Mouse (Mus musculus): ENCODE data around the gene Dennd2c. TPM values are rescaled to one million over a fixed set of nuclear protein-coding genes. Genes with fewer than 3 reads are reported as not detected.

Gene Dennd2c
- polyA plus RNA-seq, 1 experiment from 2014 or later = 6.3 TPM

- ATAC-seq (ENCODE audit: low read depth) = no peak
- no peak overlapping the region for H3K9ac ChIP-seq (ENCODE audit: low read length)
Measured at GRCm38 (mm10) chr3:103076476-103076875, 25.9 kb upstream of the Dennd2c start.

GRCm38 (mm10) chr3:103079301-103079700 lies 23.1 kb upstream of the Dennd2c start:
- no peak for ATAC-seq (ENCODE audit: low read depth)
- no peaks in the 10 kb centered on the region for H3K27me3 ChIP-seq (ENCODE audit: control insufficient read depth, insufficient read depth, low read depth, low read length)
- no peak overlapping the region for H3K9ac ChIP-seq (ENCODE audit: low read length)
- no peaks in the 10 kb centered on the region for H3K9me3 ChIP-seq (ENCODE audit: control insufficient read depth, low read length)
- 82% methylated on average over 9 of the region's 9 CpGs for WGBS
- H3K4me2 ChIP-seq (ENCODE audit: low read depth, low read length) = no peak overlapping the region
- no peak overlapping the region for H3K4me3 ChIP-seq (ENCODE audit: low read length)
- no peak overlapping the region for H3K27ac ChIP-seq (ENCODE audit: low read length)
- H3K36me3 ChIP-seq (ENCODE audit: control insufficient read depth, insufficient read depth, low read length) = no peaks in the 10 kb centered on the region
- no peaks in the 10 kb centered on the region for H3K4me1 ChIP-seq (replicated peaks; ENCODE audit: control insufficient read depth, insufficient read depth, low read length)

More at GRCm38 (mm10) chr3:103076476-103076875, 25.9 kb upstream of the Dennd2c start:
- H3K4me2 ChIP-seq (ENCODE audit: low read depth, low read length) = no peak overlapping the region
- 85% methylated on average over 9 of the region's 9 CpGs for WGBS
- no peak overlapping the region for H3K4me3 ChIP-seq (ENCODE audit: low read length)
- H3K9me3 ChIP-seq (ENCODE audit: control insufficient read depth, low read length) = no peaks in the 10 kb centered on the region
- H3K4me1 ChIP-seq (replicated peaks; ENCODE audit: control insufficient read depth, insufficient read depth, low read length) = no peaks in the 10 kb centered on the region
- no peaks in the 10 kb centered on the region for H3K27me3 ChIP-seq (ENCODE audit: control insufficient read depth, insufficient read depth, low read depth, low read length)
- no peak overlapping the region for H3K27ac ChIP-seq (ENCODE audit: low read length)
- H3K36me3 ChIP-seq (ENCODE audit: control insufficient read depth, insufficient read depth, low read length) = no peaks in the 10 kb centered on the region

- H3K4me2 ChIP-seq (ENCODE audit: low read depth, low read length) = no peak overlapping the region
- H3K36me3 ChIP-seq (ENCODE audit: control insufficient read depth, insufficient read depth, low read length) = no peaks in the 10 kb centered on the region
- 57% methylated on average over 11 of the region's 11 CpGs for WGBS
- ATAC-seq (ENCODE audit: low read depth) = no peak
- H3K4me1 ChIP-seq (replicated peaks; ENCODE audit: control insufficient read depth, insufficient read depth, low read length) = no peaks in the 10 kb centered on the region
- no peak overlapping the region for H3K4me3 ChIP-seq (ENCODE audit: low read length)
- no peak overlapping the region for H3K27ac ChIP-seq (ENCODE audit: low read length)
- H3K9ac ChIP-seq (ENCODE audit: low read length) = no peak overlapping the region
- no peaks in the 10 kb centered on the region for H3K9me3 ChIP-seq (ENCODE audit: control insufficient read depth, low read length)
- H3K27me3 ChIP-seq (ENCODE audit: control insufficient read depth, insufficient read depth, low read depth, low read length) = no peaks in the 10 kb centered on the region
Measured at GRCm38 (mm10) chr3:103081051-103081450, 21.4 kb upstream of the Dennd2c start.

GRCm38 (mm10) chr3:103081861-103082453 lies 20.4 kb upstream of the Dennd2c start:
- no peaks in the 10 kb centered on the region for H3K9me3 ChIP-seq (ENCODE audit: control insufficient read depth, low read length)
- no peaks in the 10 kb centered on the region for H3K36me3 ChIP-seq (ENCODE audit: control insufficient read depth, insufficient read depth, low read length)
- no peak overlapping the region for H3K4me3 ChIP-seq (ENCODE audit: low read length)
- 69% methylated on average over 17 of the region's 17 CpGs for WGBS
- no peaks in the 10 kb centered on the region for H3K4me1 ChIP-seq (replicated peaks; ENCODE audit: control insufficient read depth, insufficient read depth, low read length)
- no peak overlapping the region for H3K4me2 ChIP-seq (ENCODE audit: low read depth, low read length)
- H3K9ac ChIP-seq (ENCODE audit: low read length) = no peak overlapping the region
- H3K27ac ChIP-seq (ENCODE audit: low read length) = no peak overlapping the region
- ATAC-seq (ENCODE audit: low read depth) = no peak
- H3K27me3 ChIP-seq (ENCODE audit: control insufficient read depth, insufficient read depth, low read depth, low read length) = no peaks in the 10 kb centered on the region

GRCm38 (mm10) chr3:103082761-103083160 lies 19.6 kb upstream of the Dennd2c start:
- Histone ChIP-seq H3K4me1 (replicated peaks; ENCODE audit: control insufficient read depth, insufficient read depth, low read length) (no peaks in the 10 kb centered on the region), H3K4me2 (ENCODE audit: low read depth, low read length) (no peak overlapping the region), H3K27ac (ENCODE audit: low read length) (no peak overlapping the region), H3K36me3 (ENCODE audit: control insufficient read depth, insufficient read depth, low read length) (no peaks in the 10 kb centered on the region), H3K9ac (ENCODE audit: low read length) (no peak overlapping the region), H3K4me3 (ENCODE audit: low read length) (no peak overlapping the region), H3K9me3 (ENCODE audit: control insufficient read depth, low read length) (no peaks in the 10 kb centered on the region), H3K27me3 (ENCODE audit: control insufficient read depth, insufficient read depth, low read depth, low read length) (no peaks in the 10 kb centered on the region)
- 82% methylated on average over 5 of the region's 5 CpGs for WGBS
- ATAC-seq (ENCODE audit: low read depth) = no peak

GRCm38 (mm10) chr3:103085986-103086385 lies 16.4 kb upstream of the Dennd2c start:
- H3K27me3 ChIP-seq (ENCODE audit: control insufficient read depth, insufficient read depth, low read depth, low read length) = no peaks in the 10 kb centered on the region; the same call in 1 of the 2 replicates
- H3K9me3 ChIP-seq (ENCODE audit: control insufficient read depth, low read length) = no peaks in the 10 kb centered on the region
- no peak for ATAC-seq (ENCODE audit: low read depth)
- no peaks in the 10 kb centered on the region for H3K4me1 ChIP-seq (replicated peaks; ENCODE audit: control insufficient read depth, insufficient read depth, low read length)
- H3K36me3 ChIP-seq (ENCODE audit: control insufficient read depth, insufficient read depth, low read length) = no peaks in the 10 kb centered on the region
- H3K9ac ChIP-seq (ENCODE audit: low read length) = no peak overlapping the region
- WGBS = 74% methylated on average over 3 of the region's 3 CpGs
- no peak overlapping the region for H3K4me2 ChIP-seq (ENCODE audit: low read depth, low read length)
- no peak overlapping the region for H3K27ac ChIP-seq (ENCODE audit: low read length)
- no peak overlapping the region for H3K4me3 ChIP-seq (ENCODE audit: low read length)

- Histone ChIP-seq H3K9me3 (ENCODE audit: control insufficient read depth, low read length) (no peaks in the 10 kb centered on the region), H3K4me3 (ENCODE audit: low read length) (no peak overlapping the region), H3K4me2 (ENCODE audit: low read depth, low read length) (no peak overlapping the region), H3K36me3 (ENCODE audit: control insufficient read depth, insufficient read depth, low read length) (no peaks in the 10 kb centered on the region), H3K27ac (ENCODE audit: low read length) (no peak overlapping the region), H3K27me3 (ENCODE audit: control insufficient read depth, insufficient read depth, low read depth, low read length) (no peaks in the 10 kb centered on the region; the same call in 1 of the 2 replicates), H3K9ac (ENCODE audit: low read length) (no peak overlapping the region), H3K4me1 (replicated peaks; ENCODE audit: control insufficient read depth, insufficient read depth, low read length) (no peaks in the 10 kb centered on the region)
- 96% methylated on average over 2 of the region's 2 CpGs for WGBS
- no peak for ATAC-seq (ENCODE audit: low read depth)
Measured at GRCm38 (mm10) chr3:103091753-103092152, 10.7 kb upstream of the Dennd2c start.

- Histone ChIP-seq H3K4me1 (replicated peaks; ENCODE audit: control insufficient read depth, insufficient read depth, low read length) (peaks cover 4% of the 10 kb centered on the region; the same call in 1 of the 2 replicates), H3K36me3 (ENCODE audit: control insufficient read depth, insufficient read depth, low read length) (no peaks in the 10 kb centered on the region), H3K4me2 (ENCODE audit: low read depth, low read length) (no peak overlapping the region), H3K9me3 (ENCODE audit: control insufficient read depth, low read length) (no peaks in the 10 kb centered on the region), H3K9ac (ENCODE audit: low read length) (no peak overlapping the region), H3K27ac (ENCODE audit: low read length) (no peak overlapping the region), H3K27me3 (ENCODE audit: control insufficient read depth, insufficient read depth, low read depth, low read length) (no peaks in the 10 kb centered on the region), H3K4me3 (ENCODE audit: low read length) (no peak overlapping the region)
- 72% methylated on average over 23 of the region's 23 CpGs for WGBS
- no peak for ATAC-seq (ENCODE audit: low read depth)
Measured at GRCm38 (mm10) chr3:103098662-103099061, 3.7 kb upstream of the Dennd2c start.

GRCm38 (mm10) chr3:103099667-103100066 lies 2.7 kb upstream of the Dennd2c start:
- H3K27me3 ChIP-seq (ENCODE audit: control insufficient read depth, insufficient read depth, low read depth, low read length) = no peaks in the 10 kb centered on the region
- H3K4me2 ChIP-seq (ENCODE audit: low read depth, low read length) = no peak overlapping the region
- H3K27ac ChIP-seq (ENCODE audit: low read length) = no peak overlapping the region
- no peaks in the 10 kb centered on the region for H3K36me3 ChIP-seq (ENCODE audit: control insufficient read depth, insufficient read depth, low read length)
- H3K4me3 ChIP-seq (ENCODE audit: low read length) = no peak overlapping the region
- H3K9ac ChIP-seq (ENCODE audit: low read length) = no peak overlapping the region
- WGBS = 79% methylated on average over 6 of the region's 6 CpGs
- ATAC-seq (ENCODE audit: low read depth) = no peak
- H3K4me1 ChIP-seq (replicated peaks; ENCODE audit: control insufficient read depth, insufficient read depth, low read length) = peaks cover 4% of the 10 kb centered on the region; the same call in 1 of the 2 replicates
- no peaks in the 10 kb centered on the region for H3K9me3 ChIP-seq (ENCODE audit: control insufficient read depth, low read length)

All from lung, embryonic 16.5 days (tissue).